Mouse (Mus musculus): ENCODE measurements around the gene Tmcc1.

DNA sequence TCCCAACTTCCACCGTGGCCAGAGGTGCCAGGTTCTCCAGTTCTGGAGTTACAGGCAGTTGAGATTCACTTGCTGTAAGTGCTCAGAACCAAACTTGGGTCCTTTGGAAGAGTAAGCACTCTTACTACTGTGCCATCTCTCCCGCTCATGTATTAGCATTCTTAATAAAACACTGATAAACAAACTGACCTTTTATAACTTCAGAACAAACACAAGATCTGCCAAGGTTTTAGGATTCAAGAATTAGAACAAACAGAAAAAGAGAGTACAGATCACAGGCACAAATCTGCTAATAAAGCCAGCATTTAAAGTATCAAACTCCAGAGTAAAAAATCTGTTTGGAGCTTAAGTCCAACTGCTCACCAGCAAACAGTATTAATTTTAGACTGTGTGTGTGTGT lies 121.5 kb downstream of the Tmcc1 start:
- TF ChIP-seq CTCF (IDR thresholded peaks at IDR 0.05; ENCODE audit: low read depth) (no peak), EP300 (IDR thresholded peaks at IDR 0.05; ENCODE audit: low read depth) (no peak)

Data from liver, postnatal 0 days (tissue).